Mouse (Mus musculus) testis, adult 2 months (tissue): ENCODE results near the gene Sfxn4. TPM values are rescaled to one million over a fixed set of nuclear protein-coding genes. Genes with fewer than 3 reads are reported as not detected.

ENCODE experiments used
- H3K27ac ChIP-seq: fragments of 200-500 bp; 2 replicates; pipeline ENCODE4 v1.5.1; 2012; ENCODE audit warnings: low read depth, low read length; ENCODE audit not compliant: control insufficient read depth, insufficient read depth
- H3K27me3 ChIP-seq: fragments of 200-500 bp; 2 replicates; pipeline ENCODE4 v1.6.1; 2012; ENCODE audit warnings: mild to moderate bottlenecking, low read length, moderate library complexity; ENCODE audit not compliant: control insufficient read depth, insufficient read depth
- H3K36me3 ChIP-seq: fragments of 200-500 bp; 2 replicates; pipeline ENCODE4 v1.6.1; 2012; ENCODE audit warnings: mild to moderate bottlenecking, low read length; ENCODE audit not compliant: control insufficient read depth, insufficient read depth
- H3K4me1 ChIP-seq: fragments of 200-500 bp; 2 replicates; pipeline ENCODE4 v1.6.1; 2012; ENCODE audit warnings: low read length; ENCODE audit not compliant: control insufficient read depth, insufficient read depth
- H3K4me3 ChIP-seq: fragments of 200-500 bp; 2 replicates; pipeline ENCODE4 v1.5.1; 2012; ENCODE audit warnings: low read depth, mild to moderate bottlenecking, low read length, moderate library complexity, mixed read lengths; ENCODE audit not compliant: control insufficient read depth
- CTCF ChIP-seq: fragments of 200-500 bp; IDR thresholded peaks from 2 replicates; pipeline ENCODE4 v1.5.1; 2012; ENCODE audit warnings: low read depth, mild to moderate bottlenecking, inconsistent platforms, low read length, moderate library complexity; ENCODE audit not compliant: control insufficient read depth, insufficient read depth, insufficient replicate concordance
- POLR2A ChIP-seq: fragments of 200-500 bp; IDR thresholded peaks from 2 replicates; pipeline ENCODE4 v1.6.1; 2012; ENCODE audit warnings: low read depth, mild to moderate bottlenecking, inconsistent platforms, low read length, moderate library complexity; ENCODE audit not compliant: control insufficient read depth
- polyA plus RNA-seq: library from polyadenylated mRNA; depleted of rRNA; stranded (reverse); fragments of >200 nt; gene quantifications from 2 replicates; pipeline ENCODE4 v1.2.3, GENCODE M21; 2012; rRNA removed

The Sfxn4 gene
- polyA plus RNA-seq, 1 experiment = 1.1 TPM

GRCm38 (mm10) chr19:60788214-60788960 is 72.9 kb downstream of the Sfxn4 start:
- Histone ChIP-seq H3K4me1 (no peaks in the 10 kb centered on the region; the same call in 1 of the 2 replicates), H3K27ac (no peak overlapping the region), H3K27me3 (no peaks in the 10 kb centered on the region), H3K4me3 (peak overlapping the region; percentile 21; the same call in 1 of the 2 replicates), H3K36me3 (no peaks in the 10 kb centered on the region; the same call in 1 of the 2 replicates)
- TF ChIP-seq POLR2A = no peak
- TF ChIP-seq CTCF = no peak

- H3K4me3 ChIP-seq = no peak overlapping the region
- H3K27ac ChIP-seq = no peak overlapping the region
- H3K4me1 ChIP-seq = no peaks in the 10 kb centered on the region; the same call in 1 of the 2 replicates
- TF ChIP-seq POLR2A = no peak
- no peak for TF ChIP-seq CTCF
- no peaks in the 10 kb centered on the region for H3K27me3 ChIP-seq
- no peaks in the 10 kb centered on the region; the same call in 1 of the 2 replicates for H3K36me3 ChIP-seq
Measured at GRCm38 (mm10) chr19:60787465-60788150, 73.7 kb downstream of the Sfxn4 start.

Other genes starting within 250 kb of the Sfxn4 start
- gene Nanos1, start 105.5 kb downstream of the Sfxn4 start, polyA plus RNA-seq = 0.41 and 0.52 TPM in 2 replicates
- 37.3 and 51.9 TPM in 2 replicates for gene Eif3a, start 70.8 kb downstream of the Sfxn4 start, polyA plus RNA-seq
- 50.1 and 67.7 TPM in 2 replicates for gene Fam45a, start 49.9 kb downstream of the Sfxn4 start, polyA plus RNA-seq
- 29.6 and 36.2 TPM in 2 replicates for gene Prdx3, start 13.1 kb upstream of the Sfxn4 start, polyA plus RNA-seq
- 1.6 and 1.7 TPM in 2 replicates for gene Grk5, start 28.3 kb upstream of the Sfxn4 start, polyA plus RNA-seq